Mouse (Mus musculus) thymus, adult 2 months (tissue): Measurements from ENCODE around the gene Acot7. TPM values are rescaled to one million over a fixed set of nuclear protein-coding genes. Genes with fewer than 3 reads are reported as not detected.
"Not testable (repeated sequence)": the region's sequence is repeated elsewhere in the genome, so short reads cannot be mapped to it uniquely, and the experiment has no call there.

ENCODE experiments used
- DNase-seq: peaks from one replicate; pipeline ENCODE4 v3.0.0; 2021
- H3K27ac ChIP-seq: fragments of 200-500 bp; 2 replicates; pipeline ENCODE4 v1.5.1; 2012; ENCODE audit warnings: low read length, control low read depth; ENCODE audit not compliant: control insufficient read depth, insufficient read depth
- H3K27me3 ChIP-seq: fragments of 200-500 bp; 2 replicates; pipeline ENCODE4 v1.6.1; 2012; ENCODE audit warnings: mild to moderate bottlenecking, low read length, moderate library complexity, mixed read lengths; ENCODE audit not compliant: control insufficient read depth, insufficient read depth
- H3K36me3 ChIP-seq: fragments of 200-500 bp; 2 replicates; pipeline ENCODE4 v1.6.1; 2012; ENCODE audit warnings: mild to moderate bottlenecking, low read length, moderate library complexity; ENCODE audit not compliant: control insufficient read depth, insufficient read depth
- H3K4me1 ChIP-seq: fragments of 200-500 bp; replicated peaks from 2 replicates; pipeline ENCODE4 v1.6.1; 2012; ENCODE audit warnings: low read length; ENCODE audit not compliant: control insufficient read depth, insufficient read depth
- H3K4me3 ChIP-seq: fragments of 200-500 bp; 2 replicates; pipeline ENCODE4 v1.5.1; 2012; ENCODE audit warnings: mild to moderate bottlenecking, low read length, control low read depth, moderate library complexity; ENCODE audit not compliant: control insufficient read depth, insufficient read depth
- CTCF ChIP-seq: fragments of 200-500 bp; IDR thresholded peaks from 2 replicates; pipeline ENCODE4 v1.5.1; 2012; ENCODE audit warnings: mild to moderate bottlenecking, control low read depth, low read length, moderate library complexity, borderline replicate concordance; ENCODE audit not compliant: control insufficient read depth, poor library complexity, insufficient read depth; ENCODE audit errors: extremely low read depth
- POLR2A ChIP-seq: fragments of 200-500 bp; IDR thresholded peaks from 2 replicates; pipeline ENCODE4 v1.6.1; 2012; ENCODE audit warnings: mild to moderate bottlenecking, low read length, control low read depth, moderate library complexity; ENCODE audit not compliant: control insufficient read depth, poor library complexity, insufficient read depth; ENCODE audit errors: extremely low read depth
- WGBS: fragments of 180-500 bp; shearing (Covaris S2); methylation state at CpG from one replicate; pipeline ENCODE4 v1.1.7; 2018; 5-methylcytosine and 5-hydroxymethylcytosine counted together
- polyA plus RNA-seq: library from polyadenylated mRNA; depleted of rRNA; stranded (reverse); fragments of >200 nt; gene quantifications from 2 replicates; pipeline ENCODE4 v1.2.3, GENCODE M21; 2012

The Acot7 gene
- polyA plus RNA-seq, 1 experiment: 56.6 TPM

GRCm38 (mm10) chr4:152227749-152228527 lies 50.0 kb downstream of the Acot7 start:
- TF ChIP-seq CTCF (no peak), POLR2A (no peak)

GRCm38 (mm10) chr4:152230331-152230730 lies 52.4 kb downstream of the Acot7 start:
- not testable (repeated sequence) for H3K36me3 ChIP-seq, H3K27ac ChIP-seq, H3K4me1 ChIP-seq, DNase-seq, H3K27me3 ChIP-seq, H3K4me3 ChIP-seq
- 95% methylated on average over 4 of the region's 4 CpGs for WGBS

More at GRCm38 (mm10) chr4:152227749-152228527, 50.0 kb downstream of the Acot7 start:
- H3K27me3 ChIP-seq: no peaks in the 10 kb centered on the region
- no peak overlapping the region for H3K27ac ChIP-seq
- H3K4me1 ChIP-seq: no peaks in the 10 kb centered on the region
- no peak overlapping the region for H3K4me3 ChIP-seq
- H3K36me3 ChIP-seq: no peaks in the 10 kb centered on the region; the same call in 1 of the 2 replicates
- no peak for DNase-seq
- WGBS: 96% methylated on average over 12 of the region's 12 CpGs

GRCm38 (mm10) chr4:152231326-152231725 lies 53.4 kb downstream of the Acot7 start:
- no peak overlapping the region for H3K4me3 ChIP-seq
- WGBS: 92% methylated on average over 7 of the region's 7 CpGs
- no peak for TF ChIP-seq POLR2A
- no peak for TF ChIP-seq CTCF
- H3K27me3 ChIP-seq: no peaks in the 10 kb centered on the region
- DNase-seq: no peak
- no peaks in the 10 kb centered on the region; the same call in 1 of the 2 replicates for H3K36me3 ChIP-seq
- H3K4me1 ChIP-seq: no peaks in the 10 kb centered on the region
- no peak overlapping the region for H3K27ac ChIP-seq

- H3K27me3 ChIP-seq: no peaks in the 10 kb centered on the region
- no peaks in the 10 kb centered on the region; the same call in 1 of the 2 replicates for H3K36me3 ChIP-seq
- no peak overlapping the region for H3K4me3 ChIP-seq
- TF ChIP-seq CTCF: no peak
- TF ChIP-seq POLR2A: no peak
- no peak overlapping the region for H3K27ac ChIP-seq
- no peak for DNase-seq
- WGBS: 94% methylated on average over 4 of the region's 4 CpGs
- H3K4me1 ChIP-seq: no peaks in the 10 kb centered on the region
Measured at GRCm38 (mm10) chr4:152232411-152232903, 54.5 kb downstream of the Acot7 start.

GRCm38 (mm10) chr4:152239974-152240373 lies 62.0 kb downstream of the Acot7 start:
- WGBS: 91% methylated on average over 4 of the region's 4 CpGs
- Histone ChIP-seq H3K4me3 (no peak overlapping the region), H3K27me3 (no peaks in the 10 kb centered on the region), H3K36me3 (no peaks in the 10 kb centered on the region), H3K4me1 (peaks cover 11% of the 10 kb centered on the region; the same call in 1 of the 2 replicates), H3K27ac (no peak overlapping the region)
- no peak for DNase-seq
- no peak for TF ChIP-seq POLR2A
- TF ChIP-seq CTCF: no peak

GRCm38 (mm10) chr4:152243241-152243891 lies 65.4 kb downstream of the Acot7 start:
- Histone ChIP-seq H3K27ac (no peak overlapping the region), H3K4me1 (peaks cover 27% of the 10 kb centered on the region; the same call in 1 of the 2 replicates), H3K4me3 (no peak overlapping the region), H3K27me3 (no peaks in the 10 kb centered on the region), H3K36me3 (no peaks in the 10 kb centered on the region)
- DNase-seq: no peak
- 93% methylated on average over 9 of the region's 9 CpGs for WGBS
- TF ChIP-seq POLR2A (no peak), CTCF (no peak)
